Mouse (Mus musculus): Measurements from ENCODE around the gene Lrmda.

Lrmda gene

GRCm38 (mm10) chr14:22019252-22019948 lies at the start of gene Lrmda:
Gene Lrmda (plus strand): TSS chr14:22019712.
- DNase-seq (ENCODE audit: low spot score): peak; percentile 63

GRCm38 (mm10) chr14:21981462-21981861 lies 38.0 kb upstream of the Lrmda start:
- DNase-seq (ENCODE audit: low spot score): peak; percentile 92

GRCm38 (mm10) chr14:21982096-21982591 lies 37.4 kb upstream of the Lrmda start:
- peak; percentile 57 for DNase-seq (ENCODE audit: low spot score)

GRCm38 (mm10) chr14:21982592-21983310 lies 36.8 kb upstream of the Lrmda start:
- peak; percentile 56 for DNase-seq (ENCODE audit: low spot score)

- peak; percentile 56 for DNase-seq (ENCODE audit: low spot score)
Measured at GRCm38 (mm10) chr14:21983311-21983949, 36.1 kb upstream of the Lrmda start.

GRCm38 (mm10) chr14:21983950-21984730 lies 35.4 kb upstream of the Lrmda start:
- no peak for DNase-seq (ENCODE audit: low spot score)

GRCm38 (mm10) chr14:21984757-21985425 lies 34.6 kb upstream of the Lrmda start:
- DNase-seq (ENCODE audit: low spot score): peak; percentile 50

GRCm38 (mm10) chr14:21985426-21985931 lies 34.0 kb upstream of the Lrmda start:
- no peak for DNase-seq (ENCODE audit: low spot score)

GRCm38 (mm10) chr14:21985981-21986732 lies 33.4 kb upstream of the Lrmda start:
- DNase-seq (ENCODE audit: low spot score): peak; percentile 91

- peak; percentile 71 for DNase-seq (ENCODE audit: low spot score)
Measured at GRCm38 (mm10) chr14:21986733-21987659, 32.5 kb upstream of the Lrmda start.

GRCm38 (mm10) chr14:21987660-21988576 lies 31.6 kb upstream of the Lrmda start:
- DNase-seq (ENCODE audit: low spot score): peak; percentile 89

- DNase-seq (ENCODE audit: low spot score): peak; percentile 49
Measured at GRCm38 (mm10) chr14:21988577-21989290, 30.8 kb upstream of the Lrmda start.

- DNase-seq (ENCODE audit: low spot score): peak; percentile 67
Measured at GRCm38 (mm10) chr14:21989291-21989913, 30.1 kb upstream of the Lrmda start, which contains the start of gene Zfp503. Gene Zfp503 (minus strand): TSS chr14:21989601.

- no peak for DNase-seq (ENCODE audit: low spot score)
Measured at GRCm38 (mm10) chr14:21990321-21991021, 29.0 kb upstream of the Lrmda start.

GRCm38 (mm10) chr14:21991251-21991780 lies 28.2 kb upstream of the Lrmda start:
- no peak for DNase-seq (ENCODE audit: low spot score)

GRCm38 (mm10) chr14:21991856-21992255 lies 27.7 kb upstream of the Lrmda start:
- DNase-seq (ENCODE audit: low spot score): no peak
